Mouse (Mus musculus) embryo, embryonic 11 days (tissue): Measurements from ENCODE around the gene Mindy4.
"Not testable (repeated sequence)": the region's sequence is repeated elsewhere in the genome, so short reads cannot be mapped to it uniquely, and the experiment has no call there.

ENCODE experiments used
- DNase-seq: peaks from one replicate; pipeline ENCODE4 v3.0.0-alpha.2; 2015

Mindy4 gene

DNA sequence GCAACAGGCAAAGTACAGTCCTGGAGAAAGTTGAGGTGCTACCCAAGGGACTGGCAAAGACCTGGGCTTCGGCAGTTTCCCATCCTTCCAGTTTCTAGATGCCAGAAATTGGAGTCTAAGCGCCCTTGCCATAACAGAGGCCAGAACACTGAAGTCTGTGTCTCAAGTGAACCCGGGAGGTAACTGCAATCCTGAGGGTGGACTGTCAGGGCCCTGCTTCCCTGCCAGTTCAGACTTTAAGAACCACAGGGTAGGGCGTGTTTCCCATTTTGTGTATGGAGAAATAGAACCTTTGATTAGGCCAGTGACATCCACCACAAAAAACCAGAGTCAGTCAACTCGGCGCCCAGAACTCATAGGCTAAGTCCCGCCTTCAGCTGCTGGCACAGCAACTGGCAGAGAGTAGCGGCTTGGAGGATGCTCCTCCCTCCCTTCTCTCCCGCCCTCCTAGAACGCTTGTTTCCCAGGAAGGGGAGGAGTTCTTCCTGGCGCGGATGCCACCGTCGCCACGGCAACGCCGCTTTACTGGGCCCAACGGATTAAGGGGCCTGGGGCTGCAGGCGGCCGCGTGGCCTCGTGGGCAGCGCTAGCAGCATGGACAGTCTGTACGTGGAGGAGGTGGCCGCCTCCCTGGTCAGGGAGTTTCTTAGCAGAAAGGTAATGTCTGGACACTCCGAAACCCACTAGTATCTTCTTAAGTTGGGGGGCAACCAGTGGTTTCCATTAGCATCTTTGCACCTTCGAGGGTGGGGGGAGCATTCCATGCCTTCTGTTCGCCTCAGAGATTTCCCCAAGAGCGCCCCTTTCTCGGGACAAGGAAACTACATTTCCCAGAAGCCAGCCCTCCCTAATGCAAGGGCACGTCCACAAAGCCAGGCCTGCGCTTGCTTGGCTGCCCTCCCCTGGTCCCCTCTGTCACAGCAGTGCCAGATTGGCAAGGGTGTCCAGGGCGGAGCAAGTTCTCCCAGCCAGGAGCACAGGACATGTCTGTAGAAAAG, at the start of gene Mindy4:
Gene Mindy4, plus strand, starts transcription at position 471 of the 998 bp plus-strand sequence.
- DNase-seq = peak; percentile 97

DNA sequence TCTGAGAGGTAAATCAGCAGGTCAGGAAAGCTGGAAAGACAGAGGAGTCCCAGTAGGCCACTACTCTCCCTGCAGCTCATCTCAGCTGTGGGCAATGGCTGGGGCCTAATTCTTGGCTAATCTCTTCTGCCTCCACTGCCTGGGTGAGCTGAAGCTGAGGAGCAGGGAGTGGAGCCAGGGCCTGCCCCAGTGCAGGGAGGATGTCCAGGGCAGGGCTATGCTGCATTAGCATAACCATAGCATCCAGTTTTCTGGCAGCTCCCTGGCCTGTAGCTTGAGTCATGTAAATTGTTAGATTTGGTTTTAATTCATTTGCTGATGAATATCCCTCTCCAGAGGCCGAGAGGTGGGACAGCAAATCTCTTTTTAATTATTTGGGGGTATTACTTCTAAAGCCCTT, 43.9 kb upstream of the Mindy4 start:
- no peak for DNase-seq

DNA sequence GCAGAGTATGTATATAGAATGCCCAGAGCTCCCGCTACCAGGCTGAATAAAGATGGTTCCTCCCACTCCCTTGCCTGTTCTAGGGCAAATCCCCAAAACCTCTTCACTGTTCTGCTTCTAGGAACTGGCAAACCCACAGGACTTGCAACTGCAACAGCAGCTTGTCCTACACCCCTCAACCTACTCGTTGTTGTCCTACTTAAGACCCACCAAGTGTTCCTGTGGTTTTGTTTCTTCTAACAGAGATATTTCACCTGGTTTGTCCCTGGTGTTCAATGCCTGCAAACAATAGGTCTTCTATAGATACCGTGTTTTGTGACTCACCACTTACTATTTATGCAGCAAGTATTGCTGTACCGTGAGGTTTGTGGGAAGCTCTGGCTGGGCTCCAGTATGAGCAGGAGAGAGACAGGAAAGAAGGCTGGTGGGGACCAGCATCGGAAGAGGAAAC, 41.8 kb upstream of the Mindy4 start:
- DNase-seq = no peak

DNA sequence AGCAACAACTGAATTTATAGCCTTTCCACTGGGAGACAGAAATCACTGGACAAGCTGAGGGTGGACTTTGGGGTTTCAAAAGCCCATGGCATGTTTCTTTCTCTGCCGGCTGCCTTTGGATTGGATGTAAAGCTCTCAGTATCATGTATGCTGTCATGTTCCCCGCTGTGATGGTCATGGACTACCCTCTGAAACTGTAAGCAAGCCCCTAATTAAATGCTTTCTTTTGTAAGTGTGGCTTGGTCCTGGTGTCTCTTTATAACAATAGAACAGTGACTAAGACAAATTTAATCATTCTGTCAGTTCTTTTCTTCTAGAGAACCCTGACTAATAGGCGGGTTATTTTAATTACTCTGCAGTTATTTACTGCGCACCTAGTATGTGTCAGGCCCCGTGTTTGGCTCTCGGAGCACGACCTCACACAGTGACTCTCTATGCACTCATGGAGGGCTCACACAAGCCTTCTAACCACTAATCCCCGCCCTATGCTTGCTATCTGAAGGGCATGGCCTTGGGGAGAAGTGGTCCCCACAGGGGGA, 40.1 kb upstream of the Mindy4 start:
- no peak for DNase-seq

DNA sequence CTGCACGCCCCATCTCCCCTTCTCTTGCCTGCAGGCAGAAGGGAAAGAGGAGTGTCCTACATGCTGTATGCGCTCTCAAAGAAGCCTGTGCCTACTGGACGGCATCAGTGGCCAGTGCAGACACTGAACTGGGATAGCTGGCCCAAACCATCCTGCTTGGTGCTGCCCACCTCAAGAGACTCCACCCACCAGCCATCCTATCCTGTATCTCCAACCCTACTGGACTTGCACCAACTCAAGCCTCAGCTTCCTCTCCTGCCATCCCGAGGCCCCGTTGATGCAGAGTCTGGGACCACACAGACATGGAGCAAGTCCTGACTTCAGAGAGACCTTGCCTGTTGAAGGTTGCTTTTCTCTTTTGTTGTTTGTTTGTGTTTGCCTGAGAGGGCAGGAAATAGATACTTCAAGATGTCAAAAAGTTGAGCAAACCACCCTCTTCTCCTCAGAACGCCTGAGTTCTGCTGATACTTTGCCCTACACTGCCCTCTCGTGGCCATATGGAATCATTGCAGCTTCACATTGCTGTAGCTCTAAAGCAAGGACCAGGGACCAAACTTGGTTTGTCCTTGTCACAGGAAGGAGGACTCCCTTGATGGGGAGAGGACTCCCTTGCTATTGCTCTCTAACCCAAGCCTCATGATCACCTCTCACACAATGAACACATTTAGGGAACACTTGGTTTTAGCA, 36.3 kb upstream of the Mindy4 start:
- peak; percentile 75 for DNase-seq

DNA sequence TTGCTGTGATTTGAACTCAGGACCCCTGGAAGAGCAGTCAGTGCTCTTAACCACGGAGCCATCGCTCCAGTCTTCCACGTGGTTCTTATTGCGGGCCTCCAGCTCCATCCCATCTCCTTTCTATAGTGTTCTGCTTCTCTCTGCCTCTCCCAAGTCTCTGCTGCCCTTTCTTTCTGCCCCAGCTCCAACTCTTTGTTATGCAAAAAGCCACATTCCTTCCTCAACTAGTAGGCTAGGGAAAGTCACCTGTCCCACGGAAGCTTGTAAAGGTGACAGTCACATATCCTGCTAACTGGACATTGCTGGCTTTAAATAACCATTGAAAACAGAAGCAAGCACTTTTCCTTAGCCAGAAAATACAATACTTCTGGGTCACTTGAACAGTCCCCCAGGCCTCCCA, 33.4 kb upstream of the Mindy4 start:
- no peak for DNase-seq

DNA sequence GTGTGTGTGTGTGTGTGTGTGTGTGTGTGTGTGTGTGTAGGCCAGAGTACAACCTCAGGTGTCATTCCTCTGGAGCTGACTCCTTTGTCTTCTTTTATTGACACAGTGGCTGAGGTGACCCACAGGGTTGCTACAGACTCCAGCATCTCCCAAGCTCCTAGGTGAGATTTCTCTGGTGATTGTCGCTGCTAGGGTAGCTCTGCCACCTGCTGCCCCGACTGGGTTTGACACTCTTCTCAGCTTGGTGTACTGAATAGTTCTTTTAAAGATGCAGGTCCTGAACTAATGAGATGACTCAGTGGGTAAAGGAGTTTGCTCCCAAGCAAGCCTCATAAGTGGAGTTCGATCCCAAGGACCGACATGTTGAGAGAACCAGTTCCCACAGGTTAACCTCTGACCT, 31.5 kb upstream of the Mindy4 start:
- no peak for DNase-seq

DNA sequence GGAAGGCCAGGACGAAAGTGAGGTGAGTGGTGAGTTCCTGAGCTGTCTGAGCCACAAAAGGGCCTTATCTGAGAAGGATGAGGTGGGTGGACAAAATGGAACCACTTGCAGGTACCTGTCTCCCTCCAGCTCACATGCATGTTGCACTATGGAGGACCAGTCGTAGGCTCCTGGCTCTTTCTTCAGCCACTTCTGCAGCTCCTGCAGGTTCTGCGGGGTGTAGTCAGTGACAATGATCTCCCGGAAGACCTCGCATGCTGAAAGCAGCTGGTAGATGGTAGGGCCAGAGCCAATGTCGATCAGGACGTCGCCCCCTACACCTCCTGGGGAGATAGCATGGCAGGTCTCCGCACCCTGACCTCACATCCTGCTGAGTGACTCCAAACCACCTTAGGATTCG, 30.0 kb upstream of the Mindy4 start:
- DNase-seq = peak; percentile 3

DNA sequence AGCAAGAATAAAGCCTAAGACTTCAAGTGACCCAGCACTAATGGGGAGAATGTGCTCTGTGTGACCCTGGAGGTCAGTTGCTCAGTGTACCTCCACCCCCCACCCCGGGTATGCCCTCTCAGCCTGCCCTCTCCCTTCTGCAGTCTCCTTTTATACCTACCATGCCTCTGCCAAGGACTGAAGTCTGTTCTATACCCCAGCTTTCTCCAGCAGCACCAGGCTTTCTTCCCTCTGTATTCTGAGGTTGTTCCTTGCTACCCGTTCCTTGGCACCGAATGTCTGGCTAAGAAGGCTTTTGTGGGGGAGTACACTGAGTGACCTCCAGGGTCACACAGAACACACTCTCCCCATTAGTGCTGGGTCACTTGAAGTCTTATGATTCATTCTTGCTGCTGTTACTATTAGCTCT, 29.2 kb upstream of the Mindy4 start:
- peak; percentile 52 for DNase-seq

DNA sequence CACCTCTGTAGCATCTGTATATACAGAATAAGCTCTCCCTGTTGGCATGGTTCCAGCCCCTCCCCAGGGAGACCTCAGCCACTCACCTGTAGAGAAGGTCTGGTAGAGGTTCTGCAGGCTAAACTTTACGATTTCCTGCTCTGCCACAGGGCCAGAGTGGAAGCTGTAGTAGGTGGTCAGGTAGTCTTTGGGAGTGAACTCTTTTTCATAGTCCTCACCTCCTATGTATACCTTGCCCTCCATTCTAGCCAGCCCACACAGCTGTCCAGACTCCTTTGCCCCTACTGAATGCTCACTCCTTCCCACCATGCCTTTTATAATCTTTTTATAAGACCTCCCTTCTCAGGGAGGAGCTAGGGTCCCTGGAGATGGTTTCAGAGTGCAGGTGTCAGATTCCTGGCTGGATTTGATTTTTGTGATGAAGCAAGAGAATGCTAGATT, 28.4 kb upstream of the Mindy4 start, which contains the start of gene Inmt:
Gene Inmt, minus strand, starts transcription at position 303 of the 441 bp plus-strand sequence.
- no peak for DNase-seq

- no peak for DNase-seq
Measured at GRCm38 (mm10) chr6:55175456-55175855, 27.7 kb upstream of the Mindy4 start.

DNA sequence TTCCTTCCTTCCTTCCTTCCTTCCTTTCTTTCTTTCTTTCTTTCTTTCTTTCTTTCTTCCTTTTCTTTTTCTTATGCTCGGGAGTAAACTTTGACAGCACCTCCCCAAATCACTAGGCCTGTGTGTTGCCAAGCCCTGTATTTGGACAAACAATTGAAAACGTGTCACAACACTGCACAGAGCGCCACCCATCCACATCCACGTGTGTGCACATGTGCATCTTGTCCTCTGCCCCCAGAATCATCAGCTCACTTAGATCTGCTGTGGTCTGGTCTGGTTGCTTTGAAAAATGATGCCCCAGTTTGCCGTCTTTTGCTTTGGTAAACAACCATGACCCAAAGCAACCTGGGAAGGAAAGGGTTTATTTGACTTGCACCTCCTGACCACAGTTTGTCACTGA, 27.3 kb upstream of the Mindy4 start:
- no peak for DNase-seq

GRCm38 (mm10) chr6:55177060-55177732, 26.0 kb upstream of the Mindy4 start:
- peak; percentile 46 for DNase-seq

DNA sequence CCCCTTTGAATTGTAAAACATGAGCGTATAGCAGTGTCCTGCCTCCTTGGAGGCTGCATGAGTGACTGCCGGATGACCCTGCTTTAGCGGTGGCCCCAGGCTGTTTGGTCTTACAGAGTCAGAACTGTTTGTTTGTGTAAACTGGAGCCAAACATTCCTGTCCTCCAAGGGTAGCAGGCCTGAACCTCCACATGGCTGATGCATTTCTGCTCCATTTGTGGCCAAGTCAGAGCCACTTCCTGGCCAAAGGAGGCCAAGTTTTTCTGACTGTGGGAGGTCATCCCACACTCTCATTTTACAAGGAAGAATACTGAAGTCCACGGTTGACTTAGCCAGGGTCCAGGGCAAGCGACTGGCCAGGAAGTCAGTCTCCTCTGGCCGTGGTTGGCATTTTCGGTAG, 23.6 kb upstream of the Mindy4 start:
- DNase-seq = no peak

DNA sequence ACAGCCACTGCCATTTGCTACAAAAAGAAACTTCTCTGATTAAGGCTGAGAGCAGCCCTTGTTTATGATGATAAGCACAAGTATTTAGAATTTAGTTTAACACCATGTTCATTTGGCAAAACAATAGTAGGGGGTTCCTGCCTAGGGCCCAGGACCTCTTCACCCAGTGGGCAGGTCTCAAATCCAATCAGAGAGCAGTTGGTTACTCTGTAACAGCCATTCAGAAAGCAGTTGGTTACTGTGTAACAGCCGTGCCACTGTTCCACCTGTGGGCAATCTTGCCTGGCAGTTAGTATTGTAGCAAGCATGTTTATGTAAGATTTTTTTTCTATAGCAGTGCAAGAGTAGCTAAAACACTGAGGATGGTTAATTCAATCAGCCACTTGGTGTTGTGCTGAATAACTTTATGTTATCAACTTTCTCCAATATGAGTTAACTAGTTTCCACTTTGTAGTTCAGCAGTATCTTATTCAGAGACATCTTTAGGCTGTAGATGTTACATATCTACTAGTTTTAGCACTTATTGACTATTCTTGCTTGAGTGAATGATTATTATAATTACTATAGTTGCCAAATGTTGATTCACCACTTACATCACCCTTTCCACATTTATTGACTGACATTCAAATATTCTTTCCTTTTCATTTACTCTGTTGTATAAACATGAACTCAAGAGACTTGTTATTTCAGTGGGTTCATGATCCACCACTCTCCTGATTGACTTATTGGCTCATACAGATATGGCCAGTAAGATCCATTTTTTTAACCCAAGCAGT, 20.3 kb upstream of the Mindy4 start:
- no peak for DNase-seq

DNA sequence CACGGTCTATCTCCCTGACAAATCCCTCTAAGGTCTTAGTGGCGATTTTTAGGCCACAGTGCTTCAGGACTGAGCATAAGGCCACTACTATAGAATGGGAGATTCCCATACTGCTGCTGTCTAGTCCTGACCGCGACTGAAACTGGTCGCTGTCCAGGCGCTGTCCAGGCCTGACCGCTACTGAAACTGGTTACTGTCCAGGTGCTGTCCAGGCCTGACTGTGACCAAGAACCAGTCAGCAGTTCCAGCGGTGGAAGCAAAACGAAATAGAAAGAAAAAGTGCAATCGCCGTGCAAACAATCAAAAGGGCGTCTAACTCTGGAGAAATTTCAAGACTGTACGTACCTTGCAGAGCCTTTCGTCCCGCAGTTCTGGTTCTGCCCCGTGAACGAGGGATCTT, 15.4 kb upstream of the Mindy4 start:
- not testable (repeated sequence) for DNase-seq

- no peak for DNase-seq
Measured at GRCm38 (mm10) chr6:55189406-55189805, 13.8 kb upstream of the Mindy4 start.

DNA sequence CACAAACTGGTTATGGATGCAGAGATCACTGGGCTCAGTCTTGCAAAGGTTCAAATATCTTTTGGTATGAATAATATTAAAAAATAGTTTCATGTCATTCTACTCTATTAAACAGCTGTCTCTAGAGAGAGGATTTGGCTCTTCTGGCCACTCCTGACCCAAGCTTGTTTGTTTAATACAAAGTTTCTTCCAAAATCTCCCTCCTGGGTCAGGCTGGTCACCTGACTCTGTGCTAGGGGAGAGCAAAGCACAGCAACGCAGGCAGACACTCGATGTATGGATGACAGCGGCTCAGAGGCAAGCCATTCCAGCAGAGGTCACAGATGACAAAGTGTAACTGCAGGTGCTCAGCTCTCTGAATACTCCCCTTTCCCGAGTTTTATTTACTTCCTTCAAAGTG, 11.6 kb upstream of the Mindy4 start:
- DNase-seq = no peak

- DNase-seq = no peak
Measured at GRCm38 (mm10) chr6:55193171-55193570, 10.0 kb upstream of the Mindy4 start.

- no peak for DNase-seq
Measured at GRCm38 (mm10) chr6:55199047-55199446, 4.1 kb upstream of the Mindy4 start.

DNA sequence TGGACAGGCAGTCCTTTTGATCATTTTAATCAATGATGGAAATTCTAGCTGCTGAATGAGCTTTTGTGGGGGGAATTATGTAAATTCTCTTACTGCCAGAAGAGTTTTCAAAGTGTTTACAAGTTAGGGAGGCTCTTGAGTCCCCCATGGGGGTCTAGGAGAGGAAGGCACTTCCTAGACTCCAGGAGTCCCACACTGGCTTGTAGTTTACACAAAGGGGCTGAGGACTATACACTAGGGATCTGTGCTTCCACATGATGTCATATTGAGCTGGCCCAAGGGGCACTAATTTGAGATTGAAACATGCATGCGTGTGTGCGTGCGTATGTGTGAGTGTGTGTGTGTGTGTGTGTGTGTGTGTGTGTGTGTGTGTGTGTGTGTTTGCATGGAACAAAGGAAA, 748 bp downstream of the Mindy4 start:
- DNase-seq = peak; percentile 37

GRCm38 (mm10) chr6:55207786-55208185, 4.6 kb downstream of the Mindy4 start:
- peak; percentile 21 for DNase-seq
